Mouse (Mus musculus): ENCODE results near the gene Fbn1.

GRCm38 (mm10) chr2:125298841-125299240, 209.0 kb downstream of the Fbn1 start:
- TF ChIP-seq CTCF (IDR thresholded peaks at IDR 0.05; ENCODE audit: control insufficient read depth, insufficient read depth, low read length), result no peak
- TF ChIP-seq POLR2A (IDR thresholded peaks at IDR 0.05; ENCODE audit: borderline replicate concordance, control insufficient read depth, low read depth, low read length), result no peak
